Mouse (Mus musculus): Measurements from ENCODE around the gene Gm17190. TPM values are rescaled to one million over a fixed set of nuclear protein-coding genes. Genes with fewer than 3 reads are reported as not detected.

The Gm17190 gene
- total and polyA plus RNA-seq, 2 experiments from 2014 or later: not detected

DNA sequence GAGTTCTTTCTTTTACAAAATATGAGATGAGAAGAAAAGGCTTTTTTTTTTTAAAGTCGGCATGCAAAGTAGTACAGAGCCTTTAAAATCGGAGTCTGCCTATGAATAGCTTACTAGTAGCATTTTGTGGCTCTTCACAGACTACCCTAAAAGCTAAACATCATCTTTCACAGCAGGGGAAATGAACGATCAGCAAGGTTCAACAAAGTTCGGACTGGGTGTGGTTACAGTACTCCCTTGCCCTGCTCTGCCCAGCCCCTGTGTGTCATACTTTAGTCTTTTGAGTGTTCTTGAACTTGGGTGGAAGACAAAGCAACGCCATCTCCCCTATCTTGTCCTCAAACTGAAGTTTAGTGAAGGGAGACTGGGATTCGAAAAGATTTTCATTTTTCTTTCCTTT lies 44.8 kb downstream of the Gm17190 start:
- no peak overlapping the region for H3K4me3 ChIP-seq (ENCODE audit: low read depth, low read length)
- H3K36me3 ChIP-seq (replicated peaks; ENCODE audit: control insufficient read depth, insufficient read depth, low read length): no peaks in the 10 kb centered on the region
- no peak overlapping the region for H3K4me2 ChIP-seq (ENCODE audit: low read depth, low read length)
- H3K9ac ChIP-seq (replicated peaks; ENCODE audit: low read depth, low read length): no peak overlapping the region
- H3K27me3 ChIP-seq (ENCODE audit: control insufficient read depth, insufficient read depth, low read length): peaks cover 31% of the 10 kb centered on the region
- no peaks in the 10 kb centered on the region for H3K9me3 ChIP-seq (replicated peaks; ENCODE audit: control insufficient read depth, low read length)
- ATAC-seq (ENCODE audit: insufficient read depth, low read depth) (no peak), DNase-seq (ENCODE audit: low spot score) (no peak)
- H3K4me1 ChIP-seq (ENCODE audit: control insufficient read depth, insufficient read depth): peaks cover 4% of the 10 kb centered on the region; the same call in 1 of the 2 replicates
- WGBS: 72% methylated on average over 6 of the region's 6 CpGs
- H3K27ac ChIP-seq (ENCODE audit: low read depth): no peak overlapping the region
- TF ChIP-seq CTCF (IDR thresholded peaks at IDR 0.05; ENCODE audit: low read depth): no peak
- TF ChIP-seq EP300 (IDR thresholded peaks at IDR 0.05; ENCODE audit: low read depth): no peak

DNA sequence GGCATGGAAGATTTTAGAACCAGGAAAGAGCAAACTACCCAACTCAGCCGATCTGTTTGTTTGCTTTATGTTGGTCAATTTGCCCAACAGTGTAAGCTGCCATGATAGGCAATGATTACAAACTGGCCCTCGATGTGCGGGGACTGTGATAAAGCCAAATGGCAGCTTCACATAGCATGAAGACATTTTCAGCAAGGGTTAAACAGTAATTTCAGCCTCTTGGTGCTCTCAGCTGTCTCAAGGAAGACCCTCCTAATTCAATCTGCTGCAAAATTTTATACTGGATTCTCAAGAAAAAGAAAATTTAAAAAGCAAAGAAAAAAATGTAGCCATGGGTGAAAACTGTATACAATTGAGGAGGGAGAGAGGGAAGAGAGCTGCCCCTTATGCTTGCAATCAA lies 47.2 kb downstream of the Gm17190 start:
- TF ChIP-seq EP300 (IDR thresholded peaks at IDR 0.05; ENCODE audit: low read depth) (no peak), CTCF (IDR thresholded peaks at IDR 0.05; ENCODE audit: low read depth) (no peak)
- WGBS: 73% methylated on average over 3 of the region's 3 CpGs
- peaks cover 55% of the 10 kb centered on the region for H3K27me3 ChIP-seq (ENCODE audit: control insufficient read depth, insufficient read depth, low read length)
- no peak overlapping the region for H3K4me2 ChIP-seq (ENCODE audit: low read depth, low read length)
- ATAC-seq (ENCODE audit: insufficient read depth, low read depth) (no peak), DNase-seq (ENCODE audit: low spot score) (no peak)
- no peak overlapping the region for H3K27ac ChIP-seq (ENCODE audit: low read depth)
- H3K36me3 ChIP-seq (replicated peaks; ENCODE audit: control insufficient read depth, insufficient read depth, low read length): no peaks in the 10 kb centered on the region
- no peaks in the 10 kb centered on the region for H3K9me3 ChIP-seq (replicated peaks; ENCODE audit: control insufficient read depth, low read length)
- H3K4me1 ChIP-seq (ENCODE audit: control insufficient read depth, insufficient read depth): peaks cover 10% of the 10 kb centered on the region
- no peak overlapping the region for H3K4me3 ChIP-seq (ENCODE audit: low read depth, low read length)
- no peak overlapping the region for H3K9ac ChIP-seq (replicated peaks; ENCODE audit: low read depth, low read length)

DNA sequence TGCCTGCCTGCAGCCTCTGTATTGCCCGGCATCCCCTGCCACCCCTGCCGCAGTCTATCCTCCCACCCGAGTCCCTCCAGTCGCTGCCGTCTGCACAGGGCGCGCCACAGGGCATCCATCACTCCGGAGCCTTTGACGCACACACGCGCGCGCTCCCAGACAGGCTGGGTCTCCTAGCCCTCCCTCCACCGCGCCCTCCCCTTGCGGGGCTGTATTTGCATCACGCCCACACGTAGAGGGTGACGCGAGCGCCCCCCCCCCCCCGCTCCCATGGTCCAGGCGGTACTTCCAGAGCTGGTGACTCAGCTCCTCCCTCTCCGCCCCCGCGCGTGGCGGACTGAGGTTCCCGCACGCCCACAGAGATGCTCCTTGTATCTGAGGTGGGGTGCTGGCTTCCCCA lies 49.2 kb downstream of the Gm17190 start:
- Histone ChIP-seq H3K4me1 (ENCODE audit: control insufficient read depth, insufficient read depth) (peaks cover 5% of the 10 kb centered on the region; the same call in 1 of the 2 replicates), H3K27ac (ENCODE audit: low read depth) (no peak overlapping the region), H3K9me3 (replicated peaks; ENCODE audit: control insufficient read depth, low read length) (no peaks in the 10 kb centered on the region), H3K36me3 (replicated peaks; ENCODE audit: control insufficient read depth, insufficient read depth, low read length) (no peaks in the 10 kb centered on the region), H3K4me2 (ENCODE audit: low read depth, low read length) (peak overlapping the region; percentile 85), H3K9ac (replicated peaks; ENCODE audit: low read depth, low read length) (no peak overlapping the region), H3K27me3 (ENCODE audit: control insufficient read depth, insufficient read depth, low read length) (peaks cover 70% of the 10 kb centered on the region), H3K4me3 (ENCODE audit: low read depth, low read length) (peak overlapping the region; percentile 49)
- no peak for DNase-seq (ENCODE audit: low spot score)
- no peak for TF ChIP-seq CTCF (IDR thresholded peaks at IDR 0.05; ENCODE audit: low read depth)
- TF ChIP-seq EP300 (IDR thresholded peaks at IDR 0.05; ENCODE audit: low read depth): no peak
- ATAC-seq (ENCODE audit: insufficient read depth, low read depth): peak; percentile 24; the same call in 1 of the 2 replicates
- 2% methylated on average over 19 of the region's 30 CpGs for WGBS

DNA sequence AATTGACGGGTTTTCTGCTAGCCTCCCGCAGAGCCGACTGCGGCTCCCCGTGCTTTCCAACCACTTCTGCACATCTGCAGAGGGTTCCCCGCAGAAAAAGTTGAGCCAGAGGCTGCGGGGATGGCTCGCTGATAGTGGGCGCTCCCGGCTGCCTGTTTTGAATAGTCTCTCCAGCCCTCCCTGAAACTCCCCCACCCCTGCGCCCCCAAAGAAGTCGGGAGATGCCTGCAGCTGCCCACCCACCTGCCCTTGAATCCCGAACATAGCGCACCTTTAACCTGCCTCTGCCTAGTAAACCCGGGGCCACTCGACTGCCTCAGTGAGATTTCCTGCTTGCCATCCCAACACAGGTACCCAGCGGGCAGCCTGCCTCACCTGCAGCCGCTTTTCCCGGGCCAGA lies 50.1 kb downstream of the Gm17190 start:
- Histone ChIP-seq H3K9ac (replicated peaks; ENCODE audit: low read depth, low read length) (no peak overlapping the region), H3K4me3 (ENCODE audit: low read depth, low read length) (peak overlapping the region; percentile 49), H3K27ac (ENCODE audit: low read depth) (no peak overlapping the region), H3K9me3 (replicated peaks; ENCODE audit: control insufficient read depth, low read length) (no peaks in the 10 kb centered on the region), H3K36me3 (replicated peaks; ENCODE audit: control insufficient read depth, insufficient read depth, low read length) (no peaks in the 10 kb centered on the region), H3K27me3 (ENCODE audit: control insufficient read depth, insufficient read depth, low read length) (peaks cover 70% of the 10 kb centered on the region), H3K4me2 (ENCODE audit: low read depth, low read length) (peak overlapping the region; percentile 85), H3K4me1 (ENCODE audit: control insufficient read depth, insufficient read depth) (peaks cover 5% of the 10 kb centered on the region; the same call in 1 of the 2 replicates)
- ATAC-seq (ENCODE audit: insufficient read depth, low read depth) (no peak), DNase-seq (ENCODE audit: low spot score) (no peak)
- WGBS: 2% methylated on average over 19 of the region's 19 CpGs
- TF ChIP-seq EP300 (IDR thresholded peaks at IDR 0.05; ENCODE audit: low read depth) (no peak), CTCF (IDR thresholded peaks at IDR 0.05; ENCODE audit: low read depth) (no peak)

DNA sequence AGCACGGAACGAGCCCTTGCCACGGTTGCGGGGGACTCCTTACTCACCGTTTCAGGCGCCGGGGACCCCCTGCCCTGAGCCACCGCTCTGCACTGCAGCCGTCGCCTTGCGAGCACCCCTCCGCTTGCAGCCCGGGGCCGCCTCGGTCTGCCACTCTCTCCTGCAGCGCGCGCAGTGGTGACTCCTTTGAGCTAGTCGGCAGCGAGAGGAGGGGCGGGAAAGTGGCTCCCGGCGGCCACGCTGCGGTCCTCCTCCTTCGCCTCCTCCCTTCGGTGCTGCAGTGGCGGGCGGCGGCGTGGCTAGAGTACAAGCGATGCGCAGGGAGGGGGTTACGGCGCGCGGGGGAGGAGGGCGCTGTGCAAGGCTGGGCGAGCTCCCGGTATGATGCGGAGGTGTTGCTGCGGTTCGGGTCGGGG lies 50.6 kb downstream of the Gm17190 start, which contains the start of gene Sv2c:
Sv2c (minus strand) TSS at position 177 of the 416 bp plus-strand sequence.
- Histone ChIP-seq H3K4me1 (ENCODE audit: control insufficient read depth, insufficient read depth) (peaks cover 5% of the 10 kb centered on the region; the same call in 1 of the 2 replicates), H3K9ac (replicated peaks; ENCODE audit: low read depth, low read length) (no peak within 1 kb of the TSS), H3K4me3 (ENCODE audit: low read depth, low read length) (peak within 1 kb of the TSS; percentile 49), H3K9me3 (replicated peaks; ENCODE audit: control insufficient read depth, low read length) (no peaks in the 10 kb centered on the region), H3K27me3 (ENCODE audit: control insufficient read depth, insufficient read depth, low read length) (peaks cover 70% of the 10 kb centered on the region), H3K27ac (ENCODE audit: low read depth) (no peak within 1 kb of the TSS), H3K4me2 (ENCODE audit: low read depth, low read length) (peak within 1 kb of the TSS; percentile 85), H3K36me3 (replicated peaks; ENCODE audit: control insufficient read depth, insufficient read depth, low read length) (no peaks in the 10 kb centered on the region)
- ATAC-seq (ENCODE audit: insufficient read depth, low read depth): peak; percentile 55
- WGBS: under 1% methylated on average over 44 of the region's 44 CpGs
- no peak for TF ChIP-seq CTCF (IDR thresholded peaks at IDR 0.05; ENCODE audit: low read depth)
- no peak for TF ChIP-seq EP300 (IDR thresholded peaks at IDR 0.05; ENCODE audit: low read depth)
- peak; percentile 24 for DNase-seq (ENCODE audit: low spot score)

Other genes with a start within 250 kb of the Gm17190 start
- 1.3 and 2.0 TPM in 2 replicates for gene Iqgap2, start 190.1 kb upstream of the Gm17190 start, total RNA-seq (2014; rRNA removed; ENCODE audit: low replicate concordance)
- gene Iqgap2, start 190.1 kb upstream of the Gm17190 start, polyA plus RNA-seq (2015; fragmentation: Nextera tagmentation; extraction: Ambion mirVana): 0.83 and 1.0 TPM in 2 replicates
- gene Gm20075, start 678 bp upstream of the Gm17190 start, total RNA-seq (2014; rRNA removed; ENCODE audit: low replicate concordance): 1.9 and 9.7 TPM in 2 replicates
- gene Gm20075, start 678 bp upstream of the Gm17190 start, polyA plus RNA-seq (2015; fragmentation: Nextera tagmentation; extraction: Ambion mirVana): 31.3 and 35.2 TPM in 2 replicates
- gene Sv2c, start 50.5 kb downstream of the Gm17190 start, total RNA-seq (2014; rRNA removed; ENCODE audit: low replicate concordance): 0.15 and 1.2 TPM in 2 replicates
- 0.25 and 0.32 TPM in 2 replicates for gene Sv2c, start 50.5 kb downstream of the Gm17190 start, polyA plus RNA-seq (2015; fragmentation: Nextera tagmentation; extraction: Ambion mirVana)